Mouse (Mus musculus) retina, postnatal 7 days (tissue): ENCODE results near the gene Hes6.
A peak's percentile ranks its signal among the peaks of the same experiment; 100 is the strongest.

ENCODE experiments used
- DNase-seq: peaks from one replicate; pipeline ENCODE4 v3.0.0-alpha.2; 2012; ENCODE audit warnings: low read depth, low spot score

Gene Hes6

GRCm38 (mm10) chr1:91405406-91406169, 8.2 kb downstream of the Hes6 start:
- no peak for DNase-seq

GRCm38 (mm10) chr1:91404976-91405375, 8.9 kb downstream of the Hes6 start:
- no peak for DNase-seq

- DNase-seq, result peak; percentile 89
Measured at GRCm38 (mm10) chr1:91398260-91399062, 15.4 kb downstream of the Hes6 start, which contains the start of gene Ilkap. TSS of gene Ilkap (minus strand) at chr1:91398815.

GRCm38 (mm10) chr1:91397927-91398259, 15.9 kb downstream of the Hes6 start:
- no peak for DNase-seq

- DNase-seq, result no peak
Measured at GRCm38 (mm10) chr1:91390369-91390768, 23.5 kb downstream of the Hes6 start.

- DNase-seq, result no peak
Measured at GRCm38 (mm10) chr1:91381091-91381471, 32.8 kb downstream of the Hes6 start.

- DNase-seq, result peak; percentile 65
Measured at GRCm38 (mm10) chr1:91380453-91381090, 33.3 kb downstream of the Hes6 start.

- DNase-seq, result no peak
Measured at GRCm38 (mm10) chr1:91373414-91373835, 40.4 kb downstream of the Hes6 start.

- no peak for DNase-seq
Measured at GRCm38 (mm10) chr1:91370055-91370454, 43.8 kb downstream of the Hes6 start.

- no peak for DNase-seq
Measured at GRCm38 (mm10) chr1:91369408-91369807, 44.4 kb downstream of the Hes6 start.

GRCm38 (mm10) chr1:91367295-91367694, 46.5 kb downstream of the Hes6 start:
- no peak for DNase-seq

GRCm38 (mm10) chr1:91366215-91367108, 47.4 kb downstream of the Hes6 start, which contains the start of gene Erfe:
TSS of gene Erfe (plus strand) at chr1:91366430.
- DNase-seq, result peak; percentile 50

- DNase-seq, result no peak
Measured at GRCm38 (mm10) chr1:91365816-91366214, 48.0 kb downstream of the Hes6 start.

- no peak for DNase-seq
Measured at GRCm38 (mm10) chr1:91364822-91365644, 48.8 kb downstream of the Hes6 start.

GRCm38 (mm10) chr1:91362113-91362512, 51.7 kb downstream of the Hes6 start:
- DNase-seq, result no peak
